Mouse (Mus musculus): ENCODE measurements around the gene Mfap3.
"Not testable (repeated sequence)": the region's sequence is repeated elsewhere in the genome, so short reads cannot be mapped to it uniquely, and the experiment has no call there.

Mfap3 gene

GRCm38 (mm10) chr11:57529111-57529510 lies 10.6 kb downstream of the Mfap3 start:
- no peak for DNase-seq (ENCODE audit: low spot score)

DNA sequence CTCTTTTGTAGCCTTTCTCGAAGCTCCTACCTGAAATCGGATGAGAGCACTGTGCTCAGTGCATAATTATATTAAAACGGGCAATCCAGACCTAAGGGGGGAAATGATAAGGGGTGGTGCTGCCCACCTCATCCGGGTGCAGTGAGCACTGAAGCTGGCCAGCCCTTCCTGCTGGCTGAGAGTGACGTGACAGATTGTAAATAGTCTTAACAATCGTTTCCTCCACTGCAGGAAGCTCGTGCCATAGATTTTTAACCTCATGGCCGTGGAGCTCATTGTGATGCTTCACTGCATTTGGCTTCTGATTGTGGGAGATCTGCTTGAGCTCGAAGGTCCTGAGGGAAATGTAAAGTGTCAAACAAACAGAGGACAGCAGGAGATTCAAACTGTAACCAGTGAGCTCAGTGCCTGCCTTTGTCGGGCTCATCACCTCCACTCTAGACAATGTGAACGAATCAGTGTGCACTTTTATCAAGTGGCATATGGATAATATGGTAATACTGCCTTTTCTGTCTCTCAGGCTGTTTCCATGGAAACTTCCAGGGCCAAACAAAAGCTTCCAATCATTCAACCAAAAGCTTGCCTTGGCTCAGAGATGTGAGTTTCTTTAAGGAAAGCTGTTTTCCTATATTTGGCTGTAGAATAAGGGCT lies 13.0 kb downstream of the Mfap3 start:
- no peak for DNase-seq (ENCODE audit: low spot score)

GRCm38 (mm10) chr11:57532306-57532705 lies 13.8 kb downstream of the Mfap3 start:
- DNase-seq (ENCODE audit: low spot score) = no peak

- DNase-seq (ENCODE audit: low spot score) = no peak
These were observed 17.4 kb downstream of the Mfap3 start for GRCm38 (mm10) chr11:57535912-57536311.

DNA sequence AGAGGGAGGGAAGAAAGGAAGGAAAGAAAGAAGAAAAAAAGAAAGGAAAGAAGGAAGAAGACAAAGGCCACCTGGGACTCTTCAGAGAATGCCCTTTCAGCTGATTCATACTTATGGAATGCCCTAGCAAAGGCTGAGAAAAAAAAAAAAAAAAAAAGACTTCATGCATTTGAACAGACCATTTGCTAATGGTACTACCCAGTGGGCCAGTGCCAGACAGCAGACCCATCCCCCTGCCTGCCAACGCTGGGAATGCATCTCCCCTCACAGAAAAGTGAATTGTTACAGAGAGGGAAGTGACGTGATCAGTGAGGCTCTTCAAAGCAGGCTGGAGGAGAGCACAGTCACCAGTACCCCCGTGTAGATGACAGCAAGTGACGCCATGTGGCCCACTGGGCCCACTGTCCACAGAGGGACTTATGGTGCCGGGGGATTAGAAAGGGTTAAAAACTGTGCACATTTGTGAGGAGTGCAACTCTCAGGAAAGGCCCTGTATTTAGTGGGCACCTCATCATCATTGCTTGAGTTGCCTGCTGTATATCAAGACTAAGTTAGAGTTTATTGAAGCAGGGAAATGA lies 21.5 kb downstream of the Mfap3 start:
- no peak for DNase-seq (ENCODE audit: low spot score)

DNA sequence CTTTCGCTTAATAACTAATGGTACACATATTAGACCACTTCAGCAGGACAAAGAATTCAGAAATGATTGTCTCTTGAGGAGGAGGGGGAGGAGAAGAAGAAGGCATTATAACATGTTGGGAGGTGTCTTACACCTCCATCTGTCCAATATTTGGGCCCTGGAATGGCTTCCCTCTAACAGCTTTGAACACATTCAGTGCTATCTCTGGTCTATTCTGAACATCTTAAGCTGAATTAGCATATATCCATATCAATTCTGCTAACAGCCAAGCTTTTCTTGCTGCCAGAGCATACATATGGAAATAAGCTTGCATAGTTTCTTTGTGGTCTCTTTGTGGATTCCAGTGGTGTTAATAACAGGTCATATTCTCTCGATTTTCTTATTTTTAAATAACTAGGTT lies 22.2 kb downstream of the Mfap3 start:
- DNase-seq (ENCODE audit: low spot score) = no peak

DNA sequence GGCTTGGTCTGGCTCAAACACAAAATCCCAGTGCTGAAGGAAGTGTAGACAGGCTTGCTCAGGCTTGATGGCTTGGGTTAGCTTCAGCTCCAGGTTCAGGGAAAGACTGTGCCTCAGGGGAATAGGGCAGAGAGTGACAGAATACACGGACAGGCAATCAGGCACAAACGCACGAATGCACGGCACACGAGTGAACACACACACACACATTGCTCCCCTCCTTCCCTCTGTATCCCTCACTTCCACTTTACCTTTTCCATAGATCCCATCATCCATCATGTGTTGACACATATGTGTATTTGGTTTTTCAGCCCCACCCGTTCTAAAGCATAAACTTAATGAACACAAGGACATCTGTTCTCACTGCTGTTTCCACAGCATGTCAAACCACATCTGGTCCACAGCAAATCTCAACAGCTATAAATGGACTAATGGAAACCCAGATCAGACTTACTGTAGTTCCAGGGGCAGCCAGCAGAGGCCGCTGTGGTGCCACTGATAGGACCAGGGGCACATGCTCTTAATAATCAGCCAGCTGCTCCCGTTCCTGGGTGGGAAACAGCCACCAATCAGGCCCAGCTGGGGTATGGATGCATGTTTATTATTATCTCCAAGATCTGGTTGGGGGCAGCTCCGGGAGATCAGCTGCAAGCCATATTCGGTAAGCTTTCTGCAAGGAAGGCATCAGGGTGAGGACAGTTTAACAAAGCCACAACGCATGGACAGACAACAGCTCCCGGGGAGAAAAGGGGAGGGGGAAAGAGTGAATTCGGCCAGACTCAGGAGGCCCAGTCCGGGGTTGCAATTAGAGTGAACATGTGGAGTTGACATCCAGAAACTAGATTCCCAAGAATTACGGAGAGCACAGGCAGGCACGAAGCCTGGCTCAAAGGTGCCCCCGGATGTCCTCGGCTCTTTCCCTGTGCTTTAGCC lies 30.4 kb downstream of the Mfap3 start:
- peak; percentile 89 for DNase-seq (ENCODE audit: low spot score)

DNA sequence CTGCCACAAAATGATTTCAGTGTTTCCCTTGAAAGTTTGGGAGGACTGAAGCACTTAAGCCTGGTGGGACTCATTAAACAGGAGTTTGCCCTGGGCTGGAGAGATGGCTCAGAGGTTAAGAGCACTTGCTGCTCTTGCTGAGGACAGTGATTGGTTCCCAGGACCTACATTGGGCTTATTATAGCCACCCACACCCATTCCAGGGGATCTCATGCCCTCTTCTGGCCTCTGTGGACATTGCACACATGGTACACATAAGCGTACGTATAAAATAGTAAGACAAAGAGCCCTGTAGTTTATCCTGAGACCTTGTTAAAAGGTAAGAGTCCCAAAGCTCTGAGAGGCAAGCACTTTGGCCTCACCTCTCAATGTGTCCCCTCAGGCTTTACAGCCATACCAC lies 31.8 kb downstream of the Mfap3 start:
- DNase-seq (ENCODE audit: low spot score) = no peak

- no peak for DNase-seq (ENCODE audit: low spot score)
These were observed 32.6 kb downstream of the Mfap3 start for GRCm38 (mm10) chr11:57551016-57551415.

GRCm38 (mm10) chr11:57553015-57553780 lies 34.7 kb downstream of the Mfap3 start:
- no peak for DNase-seq (ENCODE audit: low spot score)

DNA sequence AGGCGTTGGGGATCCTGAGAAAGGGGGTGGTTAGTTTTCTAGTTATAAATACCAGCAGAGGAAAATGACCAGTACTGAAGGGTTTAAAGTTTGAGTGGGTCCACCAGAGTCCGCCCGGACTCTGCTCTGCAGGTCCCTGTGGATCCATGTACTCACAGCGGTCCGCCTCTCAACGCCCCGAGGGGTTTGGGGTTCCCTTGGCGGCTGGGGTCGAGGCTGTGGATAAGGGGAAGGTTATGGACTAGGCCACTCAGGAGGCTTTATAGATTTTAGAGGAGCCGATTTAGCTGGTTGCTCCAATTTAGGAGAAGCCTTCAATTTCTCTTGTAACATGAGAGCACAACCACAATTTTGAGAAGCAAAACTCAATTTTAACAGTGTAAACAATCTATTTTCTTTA lies 39.5 kb downstream of the Mfap3 start:
- not testable (repeated sequence) for DNase-seq (ENCODE audit: low spot score)

GRCm38 (mm10) chr11:57564564-57564963 lies 46.1 kb downstream of the Mfap3 start:
- DNase-seq (ENCODE audit: low spot score) = no peak

GRCm38 (mm10) chr11:57566091-57567035 lies 47.9 kb downstream of the Mfap3 start:
- DNase-seq (ENCODE audit: low spot score) = no peak

DNA sequence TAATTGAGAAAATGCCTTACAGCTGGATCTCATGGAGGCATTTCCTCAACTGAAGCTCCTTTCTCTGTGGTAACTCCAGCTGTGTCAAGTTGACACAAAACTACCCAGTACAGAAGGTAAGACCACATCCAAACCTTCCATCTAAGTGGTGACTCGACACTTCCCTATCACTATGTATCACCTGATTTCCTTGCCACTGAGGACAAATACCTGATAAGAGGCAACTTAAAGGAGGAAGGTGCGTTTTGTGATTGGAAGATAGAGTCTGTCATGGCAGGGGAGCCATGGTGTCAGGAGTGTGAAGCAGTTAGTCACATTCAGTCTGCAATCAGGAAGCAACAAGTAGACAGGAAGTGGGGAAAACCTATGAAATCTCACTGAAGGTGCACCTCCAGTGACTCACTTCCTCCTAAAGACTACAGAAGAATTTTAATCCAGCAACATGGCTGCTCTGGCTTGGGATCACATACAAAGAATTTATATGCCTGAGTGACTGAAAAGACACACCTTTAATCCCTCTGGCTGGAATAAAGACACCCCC lies 50.6 kb downstream of the Mfap3 start:
- no peak for DNase-seq (ENCODE audit: low spot score)

- DNase-seq (ENCODE audit: low spot score) = no peak
These were observed 52.6 kb downstream of the Mfap3 start for GRCm38 (mm10) chr11:57571035-57571434.

- no peak for DNase-seq (ENCODE audit: low spot score)
These were observed 55.3 kb downstream of the Mfap3 start for GRCm38 (mm10) chr11:57573686-57574274.

DNA sequence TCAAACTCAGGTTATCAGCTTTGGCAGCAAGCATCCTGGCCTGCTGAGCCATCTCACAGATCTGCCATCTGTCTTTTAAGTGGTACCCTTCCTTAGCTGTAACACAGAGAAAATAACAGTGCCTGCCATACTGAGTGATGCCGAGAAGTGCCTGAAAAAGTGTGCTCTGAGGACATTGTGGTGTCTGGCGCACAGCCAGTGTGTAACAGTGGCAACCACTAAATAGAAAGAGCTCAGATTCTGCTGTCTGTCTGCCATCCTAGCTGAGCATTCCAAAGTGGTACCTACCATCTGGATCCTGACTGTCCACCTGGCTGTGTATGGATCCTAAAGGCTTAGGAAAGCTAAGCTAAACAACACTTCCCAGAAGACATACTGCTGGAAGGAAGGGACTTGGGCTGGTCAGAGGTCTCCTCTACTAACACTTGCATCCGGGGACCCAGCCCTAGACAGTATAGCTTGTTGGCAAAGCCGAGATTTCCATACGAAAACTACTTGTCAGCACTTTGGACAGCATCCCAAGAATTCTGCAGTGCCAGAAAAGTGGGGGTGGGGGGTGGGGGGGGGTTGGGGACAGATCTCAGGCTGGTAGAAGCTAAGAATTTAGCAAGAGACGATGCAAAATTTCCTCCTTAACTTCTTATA lies 58.5 kb downstream of the Mfap3 start:
- DNase-seq (ENCODE audit: low spot score) = no peak

DNA sequence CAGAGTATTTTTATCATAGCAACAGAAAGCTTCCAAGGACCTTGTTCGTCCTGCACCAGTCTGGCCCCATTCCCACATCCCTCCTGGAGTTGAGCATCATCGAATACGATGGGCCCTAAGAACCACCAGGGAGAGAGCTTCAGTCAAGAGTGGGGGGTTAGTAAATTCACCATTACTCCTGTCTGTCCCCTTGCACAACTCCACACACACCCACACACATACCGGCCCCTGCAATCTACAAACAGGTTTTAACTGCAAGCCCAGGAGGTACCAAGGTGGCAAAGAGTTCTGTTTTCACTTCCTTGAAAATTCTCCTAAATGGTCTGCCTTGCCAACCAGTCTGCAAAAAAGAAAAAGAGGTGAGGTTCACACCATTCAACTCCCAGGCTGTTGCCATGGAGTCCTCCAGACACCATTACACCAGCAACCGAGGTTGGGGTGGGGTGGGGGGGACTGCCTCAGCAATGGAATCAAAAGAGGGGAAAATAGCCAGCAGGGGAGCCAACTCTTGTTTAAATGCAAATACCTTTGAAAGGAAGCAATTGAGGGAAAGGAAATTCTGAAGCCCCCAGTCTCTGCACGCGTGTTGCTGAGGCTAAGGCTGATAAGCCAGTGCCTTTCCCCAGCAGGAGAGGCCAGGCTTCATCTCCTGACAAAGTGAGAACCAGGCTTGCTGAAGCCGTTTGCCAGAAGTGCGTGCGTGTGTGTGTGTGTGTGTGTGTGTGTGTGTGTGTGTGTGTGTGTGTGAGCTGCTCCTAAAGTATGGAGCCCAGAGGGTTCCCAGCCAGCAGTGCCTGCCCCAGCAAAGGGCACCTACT lies 64.6 kb downstream of the Mfap3 start:
- no peak for DNase-seq (ENCODE audit: low spot score)
